Mouse (Mus musculus): ENCODE data around the gene Homez. TPM values are rescaled to one million over a fixed set of nuclear protein-coding genes. Genes with fewer than 3 reads are reported as not detected.
A peak's percentile ranks its signal among the peaks of the same experiment; 100 is the strongest.

Homez gene
- 4.7 and 5.9 TPM in 2 replicates for polyA plus RNA-seq (2012; rRNA removed)

DNA sequence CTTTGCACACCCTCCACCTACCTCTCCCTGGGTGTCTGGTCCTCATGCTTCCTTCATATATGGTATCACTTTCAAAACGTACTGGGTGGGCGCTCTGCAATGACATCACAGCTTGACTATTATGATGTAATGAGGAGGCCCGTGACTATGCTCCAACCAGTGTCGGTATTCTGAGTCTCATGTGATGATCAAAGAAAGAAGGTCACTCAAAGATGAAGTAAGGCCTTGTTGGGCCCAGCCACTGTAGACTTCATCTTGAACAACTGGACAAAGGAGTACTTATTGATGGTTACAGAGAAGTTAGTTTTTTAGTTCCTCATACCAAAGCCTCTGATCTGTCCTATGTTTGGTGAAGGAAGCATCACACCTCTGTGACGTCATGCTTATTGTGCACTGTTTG lies at the start of gene Homez:
Homez (minus strand) TSS at position 101 of the 400 bp plus-strand sequence.
- Histone ChIP-seq H3K4me3 (ENCODE audit: control insufficient read depth, insufficient read depth, low read length) (no peak within 1 kb of the TSS), H3K36me3 (ENCODE audit: control insufficient read depth, insufficient read depth, low read length) (no peaks in the 10 kb centered on the region), H3K27ac (ENCODE audit: control insufficient read depth, insufficient read depth, low read length) (no peak within 1 kb of the TSS), H3K27me3 (ENCODE audit: control insufficient read depth, insufficient read depth, low read length) (no peaks in the 10 kb centered on the region; the same call in 1 of the 2 replicates), H3K4me1 (replicated peaks; ENCODE audit: control insufficient read depth, insufficient read depth, low read length) (peaks cover 5% of the 10 kb centered on the region)
- DNase-seq = no peak
- WGBS = 94% methylated on average over 5 of the region's 5 CpGs
- TF ChIP-seq POLR2A (IDR thresholded peaks at IDR 0.05; ENCODE audit: control insufficient read depth, extremely low read depth, insufficient read depth, low read length, poor library complexity) (no peak), CTCF (IDR thresholded peaks at IDR 0.05; ENCODE audit: borderline replicate concordance, control insufficient read depth, extremely low read depth, insufficient read depth, low read length, poor library complexity) (no peak)

DNA sequence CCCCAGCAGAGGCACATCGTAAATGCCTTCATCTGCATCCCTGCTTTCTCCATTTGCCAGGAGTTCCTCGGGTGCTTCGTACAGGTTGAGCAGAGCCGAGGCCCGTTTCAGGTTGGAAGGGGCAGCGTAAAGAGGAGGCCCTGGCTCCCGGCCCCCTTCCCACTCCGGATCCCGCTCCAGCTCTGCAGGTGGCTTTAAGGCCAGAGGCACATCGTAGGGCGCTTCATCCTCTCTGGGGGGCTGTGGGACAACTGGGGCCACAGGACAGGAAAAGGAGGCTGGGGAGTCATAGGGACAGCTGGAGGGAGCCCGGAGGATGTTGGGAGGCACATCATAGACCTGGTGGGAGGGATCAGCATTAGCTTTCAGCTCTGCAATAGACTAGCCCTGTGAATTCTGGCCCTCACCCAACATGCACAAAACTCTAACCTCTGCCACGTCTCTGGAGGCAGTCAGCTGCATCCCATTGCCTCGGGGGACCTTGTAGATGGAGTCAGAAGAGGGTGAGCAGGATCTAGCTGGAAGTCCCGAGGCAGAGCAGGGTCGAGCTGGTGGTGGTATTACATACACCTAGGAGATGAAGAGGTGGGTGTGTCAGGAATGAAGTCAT lies 49.4 kb upstream of the Homez start:
- no peaks in the 10 kb centered on the region for H3K27me3 ChIP-seq (ENCODE audit: control insufficient read depth, insufficient read depth, low read length)
- no peak for TF ChIP-seq POLR2A (IDR thresholded peaks at IDR 0.05; ENCODE audit: control insufficient read depth, extremely low read depth, insufficient read depth, low read length, poor library complexity)
- TF ChIP-seq CTCF (IDR thresholded peaks at IDR 0.05; ENCODE audit: borderline replicate concordance, control insufficient read depth, extremely low read depth, insufficient read depth, low read length, poor library complexity) = no peak
- no peak overlapping the region for H3K4me3 ChIP-seq (ENCODE audit: control insufficient read depth, insufficient read depth, low read length)
- H3K4me1 ChIP-seq (replicated peaks; ENCODE audit: control insufficient read depth, insufficient read depth, low read length) = no peaks in the 10 kb centered on the region
- H3K36me3 ChIP-seq (ENCODE audit: control insufficient read depth, insufficient read depth, low read length) = no peaks in the 10 kb centered on the region
- no peak for DNase-seq
- H3K27ac ChIP-seq (ENCODE audit: control insufficient read depth, insufficient read depth, low read length) = no peak overlapping the region
- 93% methylated on average over 16 of the region's 16 CpGs for WGBS

GRCm38 (mm10) chr14:54913343-54913742 lies 42.6 kb upstream of the Homez start:
- Histone ChIP-seq H3K4me3 (ENCODE audit: control insufficient read depth, insufficient read depth, low read length) (no peak overlapping the region), H3K36me3 (ENCODE audit: control insufficient read depth, insufficient read depth, low read length) (no peaks in the 10 kb centered on the region), H3K4me1 (replicated peaks; ENCODE audit: control insufficient read depth, insufficient read depth, low read length) (peaks cover 5% of the 10 kb centered on the region; the same call in 1 of the 2 replicates), H3K27ac (ENCODE audit: control insufficient read depth, insufficient read depth, low read length) (no peak overlapping the region), H3K27me3 (ENCODE audit: control insufficient read depth, insufficient read depth, low read length) (no peaks in the 10 kb centered on the region)
- TF ChIP-seq CTCF (IDR thresholded peaks at IDR 0.05; ENCODE audit: borderline replicate concordance, control insufficient read depth, extremely low read depth, insufficient read depth, low read length, poor library complexity) (no peak), POLR2A (IDR thresholded peaks at IDR 0.05; ENCODE audit: control insufficient read depth, extremely low read depth, insufficient read depth, low read length, poor library complexity) (no peak)
- no peak for DNase-seq
- WGBS = 23% methylated on average over 10 of the region's 10 CpGs

GRCm38 (mm10) chr14:54912886-54913285 lies 42.1 kb upstream of the Homez start, which contains the start of gene Slc22a17:
TSS of gene Slc22a17 (minus strand) at chr14:54913132.
- peaks cover 5% of the 10 kb centered on the region; the same call in 1 of the 2 replicates for H3K4me1 ChIP-seq (replicated peaks; ENCODE audit: control insufficient read depth, insufficient read depth, low read length)
- H3K4me3 ChIP-seq (ENCODE audit: control insufficient read depth, insufficient read depth, low read length) = peak within 1 kb of the TSS; percentile 80
- under 1% methylated on average over 26 of the region's 28 CpGs for WGBS
- TF ChIP-seq CTCF (IDR thresholded peaks at IDR 0.05; ENCODE audit: borderline replicate concordance, control insufficient read depth, extremely low read depth, insufficient read depth, low read length, poor library complexity) (no peak), POLR2A (IDR thresholded peaks at IDR 0.05; ENCODE audit: control insufficient read depth, extremely low read depth, insufficient read depth, low read length, poor library complexity) (no peak; the same call in 1 of the 2 replicates)
- H3K27ac ChIP-seq (ENCODE audit: control insufficient read depth, insufficient read depth, low read length) = no peak within 1 kb of the TSS
- H3K36me3 ChIP-seq (ENCODE audit: control insufficient read depth, insufficient read depth, low read length) = no peaks in the 10 kb centered on the region
- H3K27me3 ChIP-seq (ENCODE audit: control insufficient read depth, insufficient read depth, low read length) = no peaks in the 10 kb centered on the region
- DNase-seq = peak; percentile 52

DNA sequence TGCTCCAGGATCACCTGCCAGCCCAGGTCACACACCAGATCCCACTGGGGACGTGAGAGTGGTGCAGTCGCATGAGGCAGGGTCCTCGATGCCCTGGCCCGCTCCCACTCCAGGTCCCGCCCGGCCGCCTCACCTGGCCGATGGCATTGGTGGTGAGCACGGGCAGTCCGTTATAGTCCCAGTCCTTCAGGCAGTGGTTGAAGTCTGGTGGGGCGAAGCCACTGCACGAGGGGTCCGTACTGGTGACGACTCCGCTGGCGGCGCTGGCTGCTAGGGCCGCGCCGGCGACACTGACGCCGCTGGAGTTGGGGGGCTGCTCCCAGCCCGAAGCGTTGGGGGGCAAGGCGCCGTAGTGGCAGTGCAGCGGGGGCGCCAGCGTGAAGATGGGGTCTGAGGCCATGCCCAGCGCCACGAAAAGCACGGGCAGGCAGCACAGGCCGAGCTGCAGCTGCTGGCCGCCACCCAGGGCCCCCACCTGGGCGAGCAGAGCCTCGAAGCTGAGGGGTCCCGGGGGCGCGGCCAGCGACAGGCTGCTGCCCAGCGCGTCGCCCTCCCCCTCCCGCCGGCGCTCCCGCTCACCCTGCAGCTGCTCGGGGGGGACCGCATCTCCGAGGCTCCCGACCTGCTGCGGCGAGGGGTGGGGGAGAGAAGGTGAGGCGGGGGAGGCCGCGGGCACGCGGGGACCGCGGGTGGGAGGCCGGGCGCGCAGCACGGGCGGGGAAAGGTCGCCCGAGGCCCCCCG lies 41.5 kb upstream of the Homez start:
- Histone ChIP-seq H3K4me3 (ENCODE audit: control insufficient read depth, insufficient read depth, low read length) (peak overlapping the region; percentile 80), H3K4me1 (replicated peaks; ENCODE audit: control insufficient read depth, insufficient read depth, low read length) (peaks cover 5% of the 10 kb centered on the region; the same call in 1 of the 2 replicates), H3K27ac (ENCODE audit: control insufficient read depth, insufficient read depth, low read length) (no peak overlapping the region), H3K27me3 (ENCODE audit: control insufficient read depth, insufficient read depth, low read length) (no peaks in the 10 kb centered on the region), H3K36me3 (ENCODE audit: control insufficient read depth, insufficient read depth, low read length) (no peaks in the 10 kb centered on the region)
- WGBS = 14% methylated on average over 58 of the region's 69 CpGs
- TF ChIP-seq POLR2A (IDR thresholded peaks at IDR 0.05; ENCODE audit: control insufficient read depth, extremely low read depth, insufficient read depth, low read length, poor library complexity) = no peak
- no peak for TF ChIP-seq CTCF (IDR thresholded peaks at IDR 0.05; ENCODE audit: borderline replicate concordance, control insufficient read depth, extremely low read depth, insufficient read depth, low read length, poor library complexity)
- no peak for DNase-seq

GRCm38 (mm10) chr14:54908682-54909081 lies 37.9 kb upstream of the Homez start:
- H3K4me3 ChIP-seq (ENCODE audit: control insufficient read depth, insufficient read depth, low read length) = no peak overlapping the region
- TF ChIP-seq CTCF (IDR thresholded peaks at IDR 0.05; ENCODE audit: borderline replicate concordance, control insufficient read depth, extremely low read depth, insufficient read depth, low read length, poor library complexity) = no peak
- no peak for TF ChIP-seq POLR2A (IDR thresholded peaks at IDR 0.05; ENCODE audit: control insufficient read depth, extremely low read depth, insufficient read depth, low read length, poor library complexity)
- H3K4me1 ChIP-seq (replicated peaks; ENCODE audit: control insufficient read depth, insufficient read depth, low read length) = peaks cover 5% of the 10 kb centered on the region; the same call in 1 of the 2 replicates
- H3K27me3 ChIP-seq (ENCODE audit: control insufficient read depth, insufficient read depth, low read length) = no peaks in the 10 kb centered on the region
- no peaks in the 10 kb centered on the region for H3K36me3 ChIP-seq (ENCODE audit: control insufficient read depth, insufficient read depth, low read length)
- DNase-seq = no peak
- WGBS = 85% methylated on average over 7 of the region's 7 CpGs
- no peak overlapping the region for H3K27ac ChIP-seq (ENCODE audit: control insufficient read depth, insufficient read depth, low read length)

Measured in thymus, adult 2 months (tissue).